Mouse (Mus musculus) midbrain, embryonic 14.5 days (tissue): ENCODE results near the gene Rem1. TPM values are rescaled to one million over a fixed set of nuclear protein-coding genes. Genes with fewer than 3 reads are reported as not detected.
"Not testable (repeated sequence)": the region's sequence is repeated elsewhere in the genome, so short reads cannot be mapped to it uniquely, and the experiment has no call there.

Source experiments
- ATAC-seq: fragments of 200-750 bp; cut with Nextera tagmentation; 2 replicates; pipeline ENCODE4 v1.8.0; 2017; ENCODE audit warnings: moderate number of reproducible peaks, moderate library complexity; ENCODE audit not compliant: low FRiP score, low TSS enrichment
- DNase-seq: peaks from one replicate; pipeline ENCODE4 v3.0.0-alpha.2; 2015
- H3K27ac ChIP-seq: fragments of 300-500 bp; sonication (generic); replicated peaks from 2 replicates; pipeline ENCODE4 v1.5.1; 2014; ENCODE audit warnings: mild to moderate bottlenecking, low read depth, low read length, moderate library complexity
- H3K27me3 ChIP-seq: fragments of 300-500 bp; sonication (generic); 2 replicates; pipeline ENCODE4 v1.6.1; 2014; ENCODE audit warnings: low read length, control low read depth, mixed read lengths; ENCODE audit not compliant: control insufficient read depth, insufficient read depth
- H3K36me3 ChIP-seq: fragments of 300-500 bp; sonication (generic); 2 replicates; pipeline ENCODE4 v1.6.1; 2014; ENCODE audit warnings: low read length, control low read depth; ENCODE audit not compliant: control insufficient read depth, insufficient read depth
- H3K4me1 ChIP-seq: fragments of 300-500 bp; sonication (generic); 2 replicates; pipeline ENCODE4 v1.6.1; 2014; ENCODE audit warnings: mild to moderate bottlenecking, antibody characterized with exemption, low read length, control low read depth; ENCODE audit not compliant: control insufficient read depth, insufficient read depth
- H3K4me2 ChIP-seq: fragments of 300-500 bp; sonication (generic); 2 replicates; pipeline ENCODE4 v1.6.1; 2014; ENCODE audit warnings: mild to moderate bottlenecking, low read length, moderate library complexity
- H3K4me3 ChIP-seq: fragments of 300-500 bp; sonication (generic); replicated peaks from 2 replicates; pipeline ENCODE4 v1.5.1; 2014; ENCODE audit warnings: low read depth, low read length
- H3K9ac ChIP-seq: fragments of 300-500 bp; sonication (generic); replicated peaks from 2 replicates; pipeline ENCODE4 v1.6.1; 2014; ENCODE audit warnings: mild to moderate bottlenecking, low read length, moderate library complexity
- H3K9me3 ChIP-seq: fragments of 300-500 bp; sonication (generic); 2 replicates; pipeline ENCODE4 v1.6.1; 2016; ENCODE audit warnings: low read length, control low read depth, mixed read lengths; ENCODE audit not compliant: control insufficient read depth
- WGBS: fragments of 180-500 bp; shearing (Covaris S2); extraction: QIAGEN DNeasy Blood & Tissue Kit; methylation state at CpG from one replicate; pipeline ENCODE4 v1.1.7; 2014; 5-methylcytosine and 5-hydroxymethylcytosine counted together
- polyA plus RNA-seq: library from polyadenylated mRNA; unstranded; fragments of >200 nt; fragmentation: Nextera tagmentation; extraction: Ambion mirVana; gene quantifications from 2 replicates; pipeline ENCODE4 v1.2.1, GENCODE M21; 2014

Rem1 gene
- polyA plus RNA-seq, 1 experiment from 2014 or later: 0.12 TPM

DNA sequence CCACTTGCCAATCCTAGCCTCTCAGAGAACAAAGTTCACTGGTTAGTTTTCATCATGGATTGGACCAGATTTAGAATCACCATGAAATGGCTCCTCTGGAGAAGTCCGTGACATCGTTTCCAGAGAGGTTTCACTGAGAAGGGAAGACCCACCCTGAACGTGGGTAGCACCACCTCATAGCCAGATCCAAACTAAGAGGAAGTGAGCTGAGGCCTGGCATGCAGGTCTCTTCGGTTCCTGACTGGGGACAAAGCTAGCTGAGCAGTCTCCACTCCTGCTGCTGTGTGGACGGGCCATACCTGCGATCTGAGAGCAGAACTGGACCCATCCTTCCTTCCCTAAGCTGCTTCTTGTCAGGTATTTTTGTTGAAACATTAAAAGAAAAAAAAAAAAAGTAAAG, 34.4 kb downstream of the Rem1 start:
- 84% methylated on average over 6 of the region's 6 CpGs for WGBS
- no peaks in the 10 kb centered on the region for H3K27me3 ChIP-seq
- DNase-seq: no peak
- no peak for ATAC-seq
- H3K9me3 ChIP-seq: no peaks in the 10 kb centered on the region
- no peak overlapping the region for H3K4me3 ChIP-seq
- H3K27ac ChIP-seq: no peak overlapping the region
- H3K4me2 ChIP-seq: no peak overlapping the region
- H3K9ac ChIP-seq: no peak overlapping the region
- no peaks in the 10 kb centered on the region for H3K36me3 ChIP-seq
- H3K4me1 ChIP-seq: no peaks in the 10 kb centered on the region

DNA sequence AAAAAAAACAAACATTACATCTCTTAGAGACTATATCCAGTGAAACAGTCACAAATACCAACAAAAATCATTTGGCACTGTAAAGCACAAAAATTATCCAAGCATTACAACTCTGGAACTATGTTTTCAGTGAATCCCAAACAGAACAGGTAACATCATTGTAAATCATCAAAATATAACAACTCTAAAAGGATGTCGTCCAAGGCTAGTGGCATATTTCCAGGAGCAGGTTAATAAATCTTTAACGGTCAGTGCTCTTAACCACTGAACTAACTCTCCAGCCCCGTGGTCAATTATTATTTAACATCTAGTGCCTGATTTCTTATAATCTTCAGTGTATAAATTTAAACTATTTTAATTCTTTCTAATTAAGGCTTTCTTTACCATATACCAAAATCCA, 39.4 kb downstream of the Rem1 start:
- not testable (repeated sequence) for H3K9ac ChIP-seq, H3K4me2 ChIP-seq, H3K9me3 ChIP-seq, H3K4me3 ChIP-seq, H3K4me1 ChIP-seq, H3K27me3 ChIP-seq, H3K36me3 ChIP-seq, DNase-seq, ATAC-seq, H3K27ac ChIP-seq
- 79% methylated on average over 3 of the region's 3 CpGs for WGBS

DNA sequence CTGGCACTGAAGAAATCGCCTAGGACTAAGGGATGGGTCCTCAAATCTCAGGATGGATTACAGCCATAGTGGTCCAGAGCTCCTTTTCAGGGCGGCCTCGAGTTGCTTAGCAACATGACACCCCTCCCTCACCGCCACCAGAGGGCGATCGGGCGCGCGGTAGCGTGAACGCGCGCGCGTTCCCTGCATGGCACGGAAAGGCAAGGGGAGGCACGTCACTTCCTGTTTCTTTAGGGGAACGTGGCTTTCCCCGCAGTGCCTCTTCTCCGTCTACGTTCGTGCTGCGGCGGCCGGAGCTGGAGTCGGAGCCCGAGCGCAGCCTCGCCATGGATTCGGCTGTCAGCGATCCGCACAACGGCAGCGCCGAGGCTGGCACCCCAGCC, 42.5 kb downstream of the Rem1 start, which contains the start of gene H13:
Gene H13 (plus strand): TSS at position 206 of the 383 bp plus-strand sequence.
- peak within 1 kb of the TSS; percentile 99 for H3K4me3 ChIP-seq
- peak; percentile 88 for ATAC-seq
- H3K4me1 ChIP-seq: peaks cover 22% of the 10 kb centered on the region
- no peaks in the 10 kb centered on the region for H3K9me3 ChIP-seq
- peaks cover 16% of the 10 kb centered on the region for H3K36me3 ChIP-seq
- H3K27ac ChIP-seq: peak within 1 kb of the TSS; percentile 98
- under 1% methylated on average over 35 of the region's 35 CpGs for WGBS
- DNase-seq: peak; percentile 98
- peak within 1 kb of the TSS; percentile 98 for H3K9ac ChIP-seq
- peak within 1 kb of the TSS; percentile 98 for H3K4me2 ChIP-seq
- H3K27me3 ChIP-seq: no peaks in the 10 kb centered on the region

DNA sequence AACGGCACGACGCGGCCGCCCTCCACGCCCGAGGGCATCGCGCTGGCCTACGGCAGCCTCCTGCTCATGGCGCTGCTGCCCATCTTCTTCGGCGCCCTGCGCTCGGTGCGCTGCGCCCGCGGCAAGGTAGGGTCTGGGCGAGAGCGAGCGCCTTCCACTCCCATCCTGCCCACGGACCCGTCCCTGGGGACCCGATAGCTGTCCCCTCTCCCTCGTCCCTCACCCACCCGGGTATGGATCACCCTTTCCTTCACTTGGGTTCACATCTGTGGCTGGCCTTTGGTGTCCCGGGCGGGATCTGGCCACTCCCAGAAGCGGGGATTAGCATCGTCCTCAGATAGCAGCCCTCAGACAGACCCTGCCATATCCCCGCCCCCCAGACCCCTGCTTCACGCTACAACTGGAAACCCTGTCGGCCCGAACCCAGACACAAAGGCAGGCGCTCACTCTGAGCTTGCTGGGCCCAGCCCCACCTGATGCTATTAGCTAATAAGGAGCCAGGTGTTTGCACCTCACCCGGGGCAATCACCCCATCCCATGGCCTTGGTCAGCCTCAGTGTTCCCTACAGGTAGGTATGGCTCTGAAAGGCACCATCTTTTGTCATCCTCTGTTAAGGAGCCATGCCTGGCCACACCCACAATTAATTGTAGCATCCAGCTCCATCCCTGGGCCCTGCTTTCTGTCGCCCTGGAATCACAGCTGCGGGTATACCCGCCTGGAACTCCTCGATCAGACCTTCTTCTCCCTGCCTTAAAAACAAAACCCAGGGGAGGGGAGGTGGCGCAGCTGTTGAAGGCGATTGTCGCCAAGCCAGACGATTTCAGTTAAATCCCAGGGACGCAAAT, 43.1 kb downstream of the Rem1 start:
- peak overlapping the region; percentile 98 for H3K9ac ChIP-seq
- H3K4me2 ChIP-seq: peak overlapping the region; percentile 98
- ATAC-seq (peak; percentile 82), DNase-seq (peak; percentile 79)
- peak overlapping the region; percentile 99 for H3K4me3 ChIP-seq
- peaks cover 21% of the 10 kb centered on the region for H3K36me3 ChIP-seq
- no peaks in the 10 kb centered on the region for H3K27me3 ChIP-seq
- WGBS: under 1% methylated on average over 46 of the region's 46 CpGs
- no peaks in the 10 kb centered on the region for H3K9me3 ChIP-seq
- H3K4me1 ChIP-seq: peaks cover 22% of the 10 kb centered on the region
- peak overlapping the region; percentile 98 for H3K27ac ChIP-seq

- peak overlapping the region; percentile 99 for H3K4me3 ChIP-seq
- peak overlapping the region; percentile 98 for H3K4me2 ChIP-seq
- no peaks in the 10 kb centered on the region for H3K27me3 ChIP-seq
- peak overlapping the region; percentile 98 for H3K9ac ChIP-seq
- 61% methylated on average over 9 of the region's 9 CpGs for WGBS
- ATAC-seq (no peak), DNase-seq (peak; percentile 49)
- H3K9me3 ChIP-seq: no peaks in the 10 kb centered on the region
- peaks cover 33% of the 10 kb centered on the region for H3K36me3 ChIP-seq
- peak overlapping the region; percentile 98 for H3K27ac ChIP-seq
- peaks cover 22% of the 10 kb centered on the region for H3K4me1 ChIP-seq
These were observed 44.4 kb downstream of the Rem1 start for GRCm38 (mm10) chr2:152670983-152671641.

- peaks cover 39% of the 10 kb centered on the region for H3K36me3 ChIP-seq
- DNase-seq (peak; percentile 77), ATAC-seq (0 out of 2 replicates have a peak, but pooled peaks have one; percentile 35)
- H3K4me1 ChIP-seq: peaks cover 22% of the 10 kb centered on the region
- peak overlapping the region; percentile 99 for H3K4me3 ChIP-seq
- no peaks in the 10 kb centered on the region for H3K9me3 ChIP-seq
- H3K4me2 ChIP-seq: peak overlapping the region; percentile 98
- peak overlapping the region; percentile 98; the same call in 1 of the 2 replicates for H3K27ac ChIP-seq
- no peaks in the 10 kb centered on the region for H3K27me3 ChIP-seq
- WGBS: 37% methylated on average over 5 of the region's 5 CpGs
- H3K9ac ChIP-seq: peak overlapping the region; percentile 98
These were observed 44.9 kb downstream of the Rem1 start for GRCm38 (mm10) chr2:152671642-152671999.

DNA sequence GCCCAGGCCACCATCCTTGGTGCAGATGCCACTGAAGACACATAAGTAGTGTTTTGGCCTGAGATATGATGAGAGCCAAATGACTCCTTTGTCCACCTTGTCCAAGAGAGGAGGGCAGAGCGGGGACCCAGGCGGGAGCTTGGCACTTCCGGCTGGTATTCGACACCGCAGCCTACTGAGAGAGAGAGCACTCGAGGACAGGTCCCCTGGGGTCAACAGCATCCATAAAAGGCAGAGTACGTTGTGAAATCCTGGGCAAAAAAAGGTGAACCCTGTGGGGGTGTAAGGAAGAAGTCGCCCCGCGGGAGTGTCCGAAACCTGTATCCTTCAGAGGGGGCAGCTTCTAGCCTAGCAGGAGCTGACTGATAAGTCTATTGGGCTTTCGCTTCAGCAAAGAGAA, 45.4 kb downstream of the Rem1 start:
- ATAC-seq (no peak), DNase-seq (no peak)
- Histone ChIP-seq H3K27me3 (no peaks in the 10 kb centered on the region), H3K9me3 (no peaks in the 10 kb centered on the region), H3K4me2 (peak overlapping the region; percentile 98), H3K9ac (peak overlapping the region; percentile 98), H3K4me1 (peaks cover 22% of the 10 kb centered on the region), H3K4me3 (peak overlapping the region; percentile 99), H3K36me3 (peaks cover 44% of the 10 kb centered on the region), H3K27ac (no peak overlapping the region)
- WGBS: 82% methylated on average over 12 of the region's 12 CpGs

GRCm38 (mm10) chr2:152674148-152674547, 47.4 kb downstream of the Rem1 start:
- no peak overlapping the region for H3K9ac ChIP-seq
- no peak overlapping the region for H3K4me3 ChIP-seq
- H3K36me3 ChIP-seq: peaks cover 62% of the 10 kb centered on the region
- H3K27me3 ChIP-seq: no peaks in the 10 kb centered on the region
- no peak for ATAC-seq
- no peaks in the 10 kb centered on the region for H3K9me3 ChIP-seq
- 89% methylated on average over 11 of the region's 11 CpGs for WGBS
- H3K27ac ChIP-seq: no peak overlapping the region
- peaks cover 22% of the 10 kb centered on the region for H3K4me1 ChIP-seq
- no peak overlapping the region for H3K4me2 ChIP-seq
- no peak for DNase-seq
